Mouse (Mus musculus) midbrain, embryonic 10.5 days (tissue): ENCODE measurements at regions not wholly inside any gene's neighbourhood (a gene's known extent, or its start where the extent isn't known, plus 50 kb on each side); places are given as distances from the start of the nearest gene placed in this dataset.

Experiments
- DNase-seq: peaks from one replicate; pipeline ENCODE4 v3.0.0-alpha.2; 2017; ENCODE audit warnings: low spot score
- H3K27ac ChIP-seq: fragments of 300-500 bp; sonication (generic); replicated peaks from 2 replicates; pipeline ENCODE4 v1.5.1; 2016; ENCODE audit warnings: mild to moderate bottlenecking
- H3K27me3 ChIP-seq: fragments of 300-500 bp; sonication (generic); 2 replicates; pipeline ENCODE4 v1.6.1; 2016; ENCODE audit warnings: low read depth, mild to moderate bottlenecking; ENCODE audit not compliant: poor library complexity, severe bottlenecking
- H3K36me3 ChIP-seq: fragments of 300-500 bp; sonication (generic); 2 replicates; pipeline ENCODE4 v1.6.1; 2016; ENCODE audit warnings: mild to moderate bottlenecking, moderate library complexity
- H3K4me1 ChIP-seq: fragments of 300-500 bp; sonication (generic); 2 replicates; pipeline ENCODE4 v1.6.1; 2016
- H3K4me3 ChIP-seq: fragments of 300-500 bp; sonication (generic); 2 replicates; pipeline ENCODE4 v1.5.1; 2016; ENCODE audit warnings: mild to moderate bottlenecking, moderate library complexity
- H3K9me3 ChIP-seq: fragments of 300-500 bp; sonication (generic); replicated peaks from 2 replicates; pipeline ENCODE4 v1.6.1; 2016; ENCODE audit warnings: mild to moderate bottlenecking
- WGBS: fragments of 180-500 bp; shearing (Covaris S2); methylation state at CpG from one replicate; pipeline ENCODE4 v1.1.7; 2016; 5-methylcytosine and 5-hydroxymethylcytosine counted together

- H3K4me1 ChIP-seq: no peaks in the 10 kb centered on the region
- DNase-seq: no peak
- WGBS: 86% methylated on average over 4 of the region's 4 CpGs
- no peaks in the 10 kb centered on the region for H3K27me3 ChIP-seq
- no peak overlapping the region for H3K4me3 ChIP-seq
- no peaks in the 10 kb centered on the region for H3K9me3 ChIP-seq
- H3K36me3 ChIP-seq: no peaks in the 10 kb centered on the region
- no peak overlapping the region for H3K27ac ChIP-seq
Measured at GRCm38 (mm10) chr2:47750997-47751623, 1062.8 kb upstream of the Acvr2a start.

- Histone ChIP-seq H3K4me3 (no peak overlapping the region), H3K9me3 (no peaks in the 10 kb centered on the region), H3K27me3 (no peaks in the 10 kb centered on the region), H3K36me3 (no peaks in the 10 kb centered on the region), H3K4me1 (no peaks in the 10 kb centered on the region), H3K27ac (no peak overlapping the region)
- no peak for DNase-seq
Measured at GRCm38 (mm10) chr2:47755716-47756115, 1058.2 kb upstream of the Acvr2a start.

- H3K4me3 ChIP-seq: no peak overlapping the region
- no peaks in the 10 kb centered on the region for H3K27me3 ChIP-seq
- no peaks in the 10 kb centered on the region for H3K4me1 ChIP-seq
- DNase-seq: no peak
- peaks cover 4% of the 10 kb centered on the region; the same call in 1 of the 2 replicates for H3K9me3 ChIP-seq
- 52% methylated on average over 4 of the region's 4 CpGs for WGBS
- no peak overlapping the region for H3K27ac ChIP-seq
- no peaks in the 10 kb centered on the region for H3K36me3 ChIP-seq
Measured at GRCm38 (mm10) chr2:47756248-47756647, 1057.7 kb upstream of the Acvr2a start.

- Histone ChIP-seq H3K4me1 (no peaks in the 10 kb centered on the region), H3K27ac (no peak overlapping the region), H3K9me3 (no peaks in the 10 kb centered on the region), H3K4me3 (no peak overlapping the region), H3K27me3 (no peaks in the 10 kb centered on the region), H3K36me3 (no peaks in the 10 kb centered on the region)
- 73% methylated on average over 1 of the region's 1 CpGs for WGBS
- no peak for DNase-seq
Measured at GRCm38 (mm10) chr2:47775766-47776165, 1038.1 kb upstream of the Acvr2a start.

GRCm38 (mm10) chr2:47776965-47777364, 1036.9 kb upstream of the Acvr2a start:
- H3K36me3 ChIP-seq: no peaks in the 10 kb centered on the region
- H3K27me3 ChIP-seq: no peaks in the 10 kb centered on the region
- no peak for DNase-seq
- H3K4me1 ChIP-seq: no peaks in the 10 kb centered on the region
- H3K9me3 ChIP-seq: no peaks in the 10 kb centered on the region
- no peak overlapping the region for H3K4me3 ChIP-seq
- WGBS: 83% methylated on average over 1 of the region's 1 CpGs
- H3K27ac ChIP-seq: no peak overlapping the region

GRCm38 (mm10) chr2:47785848-47786247, 1028.1 kb upstream of the Acvr2a start:
- WGBS: 9% methylated on average over 3 of the region's 3 CpGs
- no peaks in the 10 kb centered on the region for H3K36me3 ChIP-seq
- no peaks in the 10 kb centered on the region for H3K4me1 ChIP-seq
- peak; percentile 54 for DNase-seq
- no peaks in the 10 kb centered on the region for H3K27me3 ChIP-seq
- no peak overlapping the region for H3K4me3 ChIP-seq
- H3K27ac ChIP-seq: no peak overlapping the region
- no peaks in the 10 kb centered on the region for H3K9me3 ChIP-seq

GRCm38 (mm10) chr2:47822746-47823271, 991.1 kb upstream of the Acvr2a start:
- Histone ChIP-seq H3K27ac (no peak overlapping the region), H3K9me3 (no peaks in the 10 kb centered on the region), H3K4me3 (no peak overlapping the region), H3K27me3 (no peaks in the 10 kb centered on the region), H3K4me1 (no peaks in the 10 kb centered on the region), H3K36me3 (no peaks in the 10 kb centered on the region)
- no peak for DNase-seq
- 85% methylated on average over 2 of the region's 2 CpGs for WGBS

- no peak overlapping the region for H3K4me3 ChIP-seq
- no peak overlapping the region for H3K27ac ChIP-seq
- no peaks in the 10 kb centered on the region for H3K4me1 ChIP-seq
- 87% methylated on average over 1 of the region's 1 CpGs for WGBS
- H3K9me3 ChIP-seq: no peaks in the 10 kb centered on the region
- no peaks in the 10 kb centered on the region for H3K36me3 ChIP-seq
- no peaks in the 10 kb centered on the region for H3K27me3 ChIP-seq
- DNase-seq: no peak
Measured at GRCm38 (mm10) chr2:47832493-47832892, 981.4 kb upstream of the Acvr2a start.

- H3K36me3 ChIP-seq: no peaks in the 10 kb centered on the region
- H3K9me3 ChIP-seq: no peaks in the 10 kb centered on the region
- no peaks in the 10 kb centered on the region for H3K27me3 ChIP-seq
- no peaks in the 10 kb centered on the region for H3K4me1 ChIP-seq
- no peak overlapping the region for H3K4me3 ChIP-seq
- no peak overlapping the region for H3K27ac ChIP-seq
- no peak for DNase-seq
- 82% methylated on average over 1 of the region's 1 CpGs for WGBS
Measured at GRCm38 (mm10) chr2:47833517-47833916, 980.4 kb upstream of the Acvr2a start.

GRCm38 (mm10) chr2:47834055-47834799, 979.7 kb upstream of the Acvr2a start:
- no peak overlapping the region for H3K27ac ChIP-seq
- no peak for DNase-seq
- H3K27me3 ChIP-seq: no peaks in the 10 kb centered on the region
- H3K4me3 ChIP-seq: no peak overlapping the region
- 87% methylated on average over 5 of the region's 5 CpGs for WGBS
- H3K9me3 ChIP-seq: no peaks in the 10 kb centered on the region
- no peaks in the 10 kb centered on the region for H3K36me3 ChIP-seq
- H3K4me1 ChIP-seq: no peaks in the 10 kb centered on the region

- H3K27ac ChIP-seq: no peak overlapping the region
- H3K4me3 ChIP-seq: no peak overlapping the region
- H3K27me3 ChIP-seq: no peaks in the 10 kb centered on the region
- no peaks in the 10 kb centered on the region for H3K9me3 ChIP-seq
- no peaks in the 10 kb centered on the region for H3K36me3 ChIP-seq
- H3K4me1 ChIP-seq: no peaks in the 10 kb centered on the region
- DNase-seq: no peak
- WGBS: 78% methylated on average over 3 of the region's 3 CpGs
Measured at GRCm38 (mm10) chr2:47857229-47857628, 956.7 kb upstream of the Acvr2a start.

GRCm38 (mm10) chr2:47862446-47862845, 951.5 kb upstream of the Acvr2a start:
- Histone ChIP-seq H3K36me3 (no peaks in the 10 kb centered on the region), H3K4me3 (no peak overlapping the region), H3K9me3 (no peaks in the 10 kb centered on the region), H3K27ac (no peak overlapping the region), H3K27me3 (no peaks in the 10 kb centered on the region), H3K4me1 (no peaks in the 10 kb centered on the region)
- DNase-seq: no peak
- WGBS: 86% methylated on average over 1 of the region's 1 CpGs

- WGBS: 90% methylated on average over 2 of the region's 2 CpGs
- DNase-seq: no peak
- Histone ChIP-seq H3K4me3 (no peak overlapping the region), H3K27me3 (no peaks in the 10 kb centered on the region), H3K4me1 (no peaks in the 10 kb centered on the region), H3K27ac (no peak overlapping the region), H3K9me3 (no peaks in the 10 kb centered on the region), H3K36me3 (no peaks in the 10 kb centered on the region)
Measured at GRCm38 (mm10) chr2:47878002-47878401, 935.9 kb upstream of the Acvr2a start.
